Mouse (Mus musculus): ENCODE data around the gene Tssk3. TPM values are rescaled to one million over a fixed set of nuclear protein-coding genes. Genes with fewer than 3 reads are reported as not detected.

Gene Tssk3
- polyA plus RNA-seq (2015; fragmentation: Illumina TruSeq; extraction: RNeasy Lipid Tissue Mini Kit (QIAGEN cat#74804); ENCODE audit: insufficient read depth, low read depth, low replicate concordance), result not detected

GRCm38 (mm10) chr4:129490972-129491880 is at the start of gene Tssk3, which contains the start of gene Fam229a:
Gene Tssk3, minus strand, starts transcription at chr4:129491022.
Gene Fam229a, plus strand, starts transcription at chr4:129491190.

GRCm38 (mm10) chr4:129513086-129513767 is 22.4 kb upstream of the Tssk3 start, which contains the start of gene Marcksl1:
Gene Marcksl1, plus strand, starts transcription at chr4:129513581.

GRCm38 (mm10) chr4:129461183-129461960 is 29.4 kb downstream of the Tssk3 start, which contains the start of gene Bsdc1:
Gene Bsdc1, plus strand, starts transcription at chr4:129461581.

GRCm38 (mm10) chr4:129440340-129441063 is 50.3 kb downstream of the Tssk3 start, which contains the start of gene Zbtb8b:
Gene Zbtb8b, minus strand, starts transcription at chr4:129440853.

Other genes starting within 250 kb of the Tssk3 start
- gene C77080, start 229.6 kb downstream of the Tssk3 start, polyA plus RNA-seq (2015; fragmentation: Illumina TruSeq; extraction: RNeasy Lipid Tissue Mini Kit (QIAGEN cat#74804); ENCODE audit: insufficient read depth, low read depth, low replicate concordance), result 6.5 TPM
- gene Sync, start 203.4 kb downstream of the Tssk3 start, polyA plus RNA-seq (2015; fragmentation: Illumina TruSeq; extraction: RNeasy Lipid Tissue Mini Kit (QIAGEN cat#74804); ENCODE audit: insufficient read depth, low read depth, low replicate concordance), result 0.41 TPM
- 12.0 TPM for gene Rbbp4, start 155.7 kb downstream of the Tssk3 start, polyA plus RNA-seq (2015; fragmentation: Illumina TruSeq; extraction: RNeasy Lipid Tissue Mini Kit (QIAGEN cat#74804); ENCODE audit: insufficient read depth, low read depth, low replicate concordance)
- 5.0 TPM for gene Zbtb8os, start 155.3 kb downstream of the Tssk3 start, polyA plus RNA-seq (2015; fragmentation: Illumina TruSeq; extraction: RNeasy Lipid Tissue Mini Kit (QIAGEN cat#74804); ENCODE audit: insufficient read depth, low read depth, low replicate concordance)
- gene Zbtb8a, start 112.9 kb downstream of the Tssk3 start, polyA plus RNA-seq (2015; fragmentation: Illumina TruSeq; extraction: RNeasy Lipid Tissue Mini Kit (QIAGEN cat#74804); ENCODE audit: insufficient read depth, low read depth, low replicate concordance), result 1.6 TPM
- not detected for gene Zbtb8b, start 50.2 kb downstream of the Tssk3 start, polyA plus RNA-seq (2015; fragmentation: Illumina TruSeq; extraction: RNeasy Lipid Tissue Mini Kit (QIAGEN cat#74804); ENCODE audit: insufficient read depth, low read depth, low replicate concordance)
- gene Bsdc1, start 29.4 kb downstream of the Tssk3 start, polyA plus RNA-seq (2015; fragmentation: Illumina TruSeq; extraction: RNeasy Lipid Tissue Mini Kit (QIAGEN cat#74804); ENCODE audit: insufficient read depth, low read depth, low replicate concordance), result 15.5 TPM
- gene Fam229a, start 168 bp upstream of the Tssk3 start, polyA plus RNA-seq (2015; fragmentation: Illumina TruSeq; extraction: RNeasy Lipid Tissue Mini Kit (QIAGEN cat#74804); ENCODE audit: insufficient read depth, low read depth, low replicate concordance), result not detected
- 7.8 TPM for gene Marcksl1, start 22.6 kb upstream of the Tssk3 start, polyA plus RNA-seq (2015; fragmentation: Illumina TruSeq; extraction: RNeasy Lipid Tissue Mini Kit (QIAGEN cat#74804); ENCODE audit: insufficient read depth, low read depth, low replicate concordance)
- 13.8 TPM for gene Hdac1, start 51.7 kb upstream of the Tssk3 start, polyA plus RNA-seq (2015; fragmentation: Illumina TruSeq; extraction: RNeasy Lipid Tissue Mini Kit (QIAGEN cat#74804); ENCODE audit: insufficient read depth, low read depth, low replicate concordance)
- gene Lck, start 82.6 kb upstream of the Tssk3 start, polyA plus RNA-seq (2015; fragmentation: Illumina TruSeq; extraction: RNeasy Lipid Tissue Mini Kit (QIAGEN cat#74804); ENCODE audit: insufficient read depth, low read depth, low replicate concordance), result not detected
- 2.3 TPM for gene Fam167b, start 87.5 kb upstream of the Tssk3 start, polyA plus RNA-seq (2015; fragmentation: Illumina TruSeq; extraction: RNeasy Lipid Tissue Mini Kit (QIAGEN cat#74804); ENCODE audit: insufficient read depth, low read depth, low replicate concordance)
- 62.4 TPM for gene Eif3i, start 109.6 kb upstream of the Tssk3 start, polyA plus RNA-seq (2015; fragmentation: Illumina TruSeq; extraction: RNeasy Lipid Tissue Mini Kit (QIAGEN cat#74804); ENCODE audit: insufficient read depth, low read depth, low replicate concordance)
- 67.7 TPM for gene Tmem234, start 109.6 kb upstream of the Tssk3 start, polyA plus RNA-seq (2015; fragmentation: Illumina TruSeq; extraction: RNeasy Lipid Tissue Mini Kit (QIAGEN cat#74804); ENCODE audit: insufficient read depth, low read depth, low replicate concordance)
- gene Dcdc2b, start 123.2 kb upstream of the Tssk3 start, polyA plus RNA-seq (2015; fragmentation: Illumina TruSeq; extraction: RNeasy Lipid Tissue Mini Kit (QIAGEN cat#74804); ENCODE audit: insufficient read depth, low read depth, low replicate concordance), result 4.6 TPM
- gene Iqcc, start 128.1 kb upstream of the Tssk3 start, polyA plus RNA-seq (2015; fragmentation: Illumina TruSeq; extraction: RNeasy Lipid Tissue Mini Kit (QIAGEN cat#74804); ENCODE audit: insufficient read depth, low read depth, low replicate concordance), result 5.6 TPM
- 26.3 TPM for gene Ccdc28b, start 132.9 kb upstream of the Tssk3 start, polyA plus RNA-seq (2015; fragmentation: Illumina TruSeq; extraction: RNeasy Lipid Tissue Mini Kit (QIAGEN cat#74804); ENCODE audit: insufficient read depth, low read depth, low replicate concordance)
- gene Txlna, start 150.0 kb upstream of the Tssk3 start, polyA plus RNA-seq (2015; fragmentation: Illumina TruSeq; extraction: RNeasy Lipid Tissue Mini Kit (QIAGEN cat#74804); ENCODE audit: insufficient read depth, low read depth, low replicate concordance), result 14.9 TPM
- 7.3 TPM for gene Kpna6, start 181.7 kb upstream of the Tssk3 start, polyA plus RNA-seq (2015; fragmentation: Illumina TruSeq; extraction: RNeasy Lipid Tissue Mini Kit (QIAGEN cat#74804); ENCODE audit: insufficient read depth, low read depth, low replicate concordance)
- 3.9 TPM for gene Tmem39b, start 205.8 kb upstream of the Tssk3 start, polyA plus RNA-seq (2015; fragmentation: Illumina TruSeq; extraction: RNeasy Lipid Tissue Mini Kit (QIAGEN cat#74804); ENCODE audit: insufficient read depth, low read depth, low replicate concordance)